In genomic region chr13:51255688-51256087, GRCm38 (mm10) we compare ENCODE assay signal across 21 mouse cellular contexts.
DNase-seq lines count a peak whose midpoint lies in the region; ATAC-seq and TF ChIP-seq lines count a peak whose summit lies in the region.
"Had no signal": no experiment of that assay in that cellular context is flagged by ENCODE, and none has a peak within 500 bp of the region (broad histone marks: within the 10 kb centered on the region; RNA-seq: fewer than 3 reads in every experiment).

No protein-coding gene starts in this region.

- no peak for TF ChIP-seq POLR2A in CH12.LX (IDR thresholded peaks at IDR 0.05; ENCODE audit: low read depth, low read length)

- no peak overlapping the region for H3K4me3 ChIP-seq in CH12.LX (replicated peaks in 1 of 3; ENCODE audit: low read depth in 2 of 3, low read length in 2 of 3, poor library complexity in 1 of 3)
- no peak overlapping the region for H3K4me3 ChIP-seq in embryonic facial prominence, embryonic 10.5 days
- H3K4me3 ChIP-seq in limb, embryonic 10.5 days: no peak overlapping the region
- no peak overlapping the region for H3K4me3 ChIP-seq in midbrain, postnatal 0 days (ENCODE audit: low read depth, low read length)
- H3K4me3 ChIP-seq: forebrain, embryonic 13.5 days; forebrain, embryonic 15.5 days had no signal

- WGBS in embryonic facial prominence, embryonic 10.5 days: 97% methylated on average over 5 of the region's 5 CpGs
- WGBS in limb, embryonic 10.5 days: 93% methylated on average over 5 of the region's 5 CpGs
- WGBS in midbrain, postnatal 0 days: 93% methylated on average over 5 of the region's 5 CpGs

- in situ Hi-C loops in CH12.LX (cut with MboI; ENCODE audit: low pct_ligation_motif_present, low pct_unique_long_range_greater_than_20kb, low sequenced_read_pairs): no loop called here

- no peaks in the 10 kb centered on the region for H3K79me2 ChIP-seq in CH12.LX (replicated peaks; ENCODE audit: control insufficient read depth, extremely low read depth, insufficient read depth, poor library complexity, severe bottlenecking)

- H3K36me3 ChIP-seq in CH12.LX (replicated peaks in 1 of 2; ENCODE audit: control insufficient read depth in 1 of 2, insufficient read depth in 1 of 2, low read length in 1 of 2): no peaks in the 10 kb centered on the region
- no peaks in the 10 kb centered on the region for H3K36me3 ChIP-seq in embryonic facial prominence, embryonic 10.5 days (replicated peaks)
- H3K36me3 ChIP-seq in limb, embryonic 10.5 days: peaks cover 3% of the 10 kb centered on the region; the same call in 1 of the 2 replicates
- H3K36me3 ChIP-seq in midbrain, postnatal 0 days (ENCODE audit: insufficient read depth, low read length): no peaks in the 10 kb centered on the region
- H3K36me3 ChIP-seq: forebrain, embryonic 15.5 days; G1E had no signal

- H3K9me3 ChIP-seq in CH12.LX (replicated peaks; ENCODE audit: low read length): peaks cover 4% of the 10 kb centered on the region
- H3K9me3 ChIP-seq in embryonic facial prominence, embryonic 10.5 days: peaks cover 8% of the 10 kb centered on the region; the same call in 1 of the 2 replicates
- no peaks in the 10 kb centered on the region for H3K9me3 ChIP-seq in limb, embryonic 10.5 days (replicated peaks)
- H3K9me3 ChIP-seq in midbrain, postnatal 0 days (ENCODE audit: low read length): no peaks in the 10 kb centered on the region
- H3K9me3 ChIP-seq: forebrain, embryonic 13.5 days; forebrain, embryonic 15.5 days had no signal

- no peak for DNase-seq in CH12.LX (ENCODE audit: extremely low read depth)
- DNase-seq in embryonic facial prominence, embryonic 10.5 days (ENCODE audit: low spot score): no peak
- no peak for DNase-seq in limb, embryonic 10.5 days (ENCODE audit: low spot score)
- no peak for DNase-seq in midbrain, postnatal 0 days (ENCODE audit: low spot score)
- no peak for DNase-seq in layer of hippocampus, postnatal 25 days (ENCODE audit: extremely low spot score in 1 of 2, low spot score in 1 of 2)
- DNase-seq: adrenal gland, adult 8-10 months; adrenal gland, postnatal 14 days; adrenal gland, postnatal 36 days; B cell, adult 2 months; cerebellum, adult 11-12 months; cerebellum, adult 2 months; cerebellum, adult 9-10 months; cerebellum, postnatal 10 days; cerebellum, postnatal 25 days; forebrain, postnatal 0 days had no signal

- dilution Hi-C loops in CH12.LX (cut with MboI; ENCODE audit: extremely low pct_ligation_motif_present, extremely low pct_unique_long_range_greater_than_20kb, low sequenced_read_pairs): no loop called here

- no peak overlapping the region for H3K9ac ChIP-seq in CH12.LX (ENCODE audit: insufficient read depth, low read depth)
- H3K9ac ChIP-seq in midbrain, postnatal 0 days (replicated peaks; ENCODE audit: low read length, poor library complexity, severe bottlenecking): no peak overlapping the region
- H3K9ac ChIP-seq: forebrain, embryonic 13.5 days; forebrain, embryonic 15.5 days; forebrain, postnatal 0 days had no signal

- no peak for ATAC-seq in midbrain, postnatal 0 days (ENCODE audit: low FRiP score)
- ATAC-seq: activated CD4-positive, CD25-positive, alpha-beta regulatory T cell, adult 4 months; CD4-positive, CD25-positive, alpha-beta regulatory T cell, adult 4 months; forebrain, embryonic 13.5 days; forebrain, embryonic 15.5 days; forebrain, postnatal 0 days; Patski had no signal

- no peak for TF ChIP-seq RAD21 in CH12.LX (IDR thresholded peaks at IDR 0.05; ENCODE audit: low read depth, low read length)

- no peak for TF ChIP-seq CTCF in CH12.LX (conservative IDR thresholded peaks at IDR 0.05 in 1 of 2, IDR thresholded peaks at IDR 0.05 in 1 of 2; ENCODE audit: low read depth in 2 of 2, low read length in 2 of 2)
- TF ChIP-seq CTCF in midbrain, postnatal 0 days (IDR thresholded peaks at IDR 0.05): no peak

- TF ChIP-seq EP300 in CH12.LX (IDR thresholded peaks at IDR 0.05; ENCODE audit: low read length): no peak

- no peaks in the 10 kb centered on the region for H3K27me3 ChIP-seq in CH12.LX (replicated peaks)
- no peaks in the 10 kb centered on the region for H3K27me3 ChIP-seq in embryonic facial prominence, embryonic 10.5 days (replicated peaks; ENCODE audit: low read depth, poor library complexity, severe bottlenecking)
- no peaks in the 10 kb centered on the region for H3K27me3 ChIP-seq in limb, embryonic 10.5 days (ENCODE audit: low read depth, poor library complexity, severe bottlenecking)
- H3K27me3 ChIP-seq in midbrain, postnatal 0 days (ENCODE audit: insufficient read depth, low read length): no peaks in the 10 kb centered on the region
- H3K27me3 ChIP-seq: forebrain, embryonic 13.5 days; forebrain, embryonic 15.5 days; Patski had no signal

- no peak overlapping the region for H3K27ac ChIP-seq in CH12.LX (ENCODE audit: insufficient read depth, low read depth)
- H3K27ac ChIP-seq in embryonic facial prominence, embryonic 10.5 days (replicated peaks): 0 out of 2 replicates have a peak overlapping the region, but pooled peaks have one; percentile 3
- peak overlapping the region; percentile 54; the same call in 1 of the 2 replicates for H3K27ac ChIP-seq in limb, embryonic 10.5 days
- H3K27ac ChIP-seq in midbrain, postnatal 0 days (ENCODE audit: low read depth, low read length): no peak overlapping the region
- H3K27ac ChIP-seq: forebrain, embryonic 13.5 days; forebrain, embryonic 15.5 days had no signal

- H3K4me2 ChIP-seq in CH12.LX (ENCODE audit: insufficient read depth, low read depth, poor library complexity, severe bottlenecking): no peak overlapping the region
- H3K4me2 ChIP-seq in midbrain, postnatal 0 days (ENCODE audit: low read depth, low read length, poor library complexity, severe bottlenecking): no peak overlapping the region
- H3K4me2 ChIP-seq: forebrain, embryonic 13.5 days; forebrain, embryonic 15.5 days had no signal

- peaks cover 0 to 4% of the 10 kb centered on the region in 2 experiments; a peak in 2 of 4 replicates for H3K4me1 ChIP-seq in CH12.LX (ENCODE audit: control insufficient read depth in 1 of 2, insufficient read depth in 2 of 2)
- peaks cover 28% of the 10 kb centered on the region for H3K4me1 ChIP-seq in embryonic facial prominence, embryonic 10.5 days
- peaks cover 33% of the 10 kb centered on the region for H3K4me1 ChIP-seq in limb, embryonic 10.5 days
- H3K4me1 ChIP-seq in midbrain, postnatal 0 days (ENCODE audit: insufficient read depth, low read length): no peaks in the 10 kb centered on the region

TF ChIP-seq in CH12.LX, 34 proteins besides CTCF, POLR2A, EP300 and RAD21:
- no peak for TF ChIP-seq MAFK (IDR thresholded peaks at IDR 0.05; ENCODE audit: insufficient replicate concordance, low read length)
- peak; percentile 62 for TF ChIP-seq ZNF384 (IDR thresholded peaks at IDR 0.05; ENCODE audit: low read depth, low read length)
- TF ChIP-seq UBTF (IDR thresholded peaks at IDR 0.05; ENCODE audit: low read depth, low read length): no peak
TF ChIP-seq in CH12.LX: peak in this region for 1.

Comparison
In these comparisons a context has a peak if more than half of its experiments do, and no peak if none do; other contexts are left out.
1. H3K27ac ChIP-seq: peak in embryonic facial prominence, embryonic 10.5 days (single experiment) and limb, embryonic 10.5 days (single experiment); none in CH12.LX (single experiment) and midbrain, postnatal 0 days (single experiment).